Mouse (Mus musculus) embryonic facial prominence, embryonic 11.5 days (tissue): Measurements from ENCODE around the gene Tead4. TPM values are rescaled to one million over a fixed set of nuclear protein-coding genes. Genes with fewer than 3 reads are reported as not detected.

Source experiments
- ATAC-seq: fragments of 200-750 bp; cut with Nextera tagmentation; replicated peaks from 2 replicates; pipeline ENCODE4 v1.8.0; 2017; ENCODE audit warnings: low read depth; ENCODE audit not compliant: insufficient number of reproducible peaks, low FRiP score, low TSS enrichment
- DNase-seq: peaks from one replicate; pipeline ENCODE4 v3.0.0-alpha.2; 2015; ENCODE audit warnings: low spot score
- H3K27ac ChIP-seq: fragments of 300-500 bp; sonication (generic); replicated peaks from 2 replicates; pipeline ENCODE4 v1.5.1; 2014; ENCODE audit warnings: mild to moderate bottlenecking, low read depth, low read length, control low read depth
- H3K27me3 ChIP-seq: fragments of 300-500 bp; sonication (generic); 2 replicates; pipeline ENCODE4 v1.6.1; 2014; ENCODE audit warnings: mild to moderate bottlenecking, low read length, moderate library complexity, mixed read lengths; ENCODE audit not compliant: control insufficient read depth, insufficient read depth
- H3K36me3 ChIP-seq: fragments of 300-500 bp; sonication (generic); replicated peaks from 2 replicates; pipeline ENCODE4 v1.6.1; 2014; ENCODE audit warnings: low read depth, mild to moderate bottlenecking, low read length, moderate library complexity, mixed read lengths; ENCODE audit not compliant: control insufficient read depth, insufficient read depth
- H3K4me1 ChIP-seq: fragments of 300-500 bp; sonication (generic); 2 replicates; pipeline ENCODE4 v1.6.1; 2014; ENCODE audit warnings: low read length, mixed read lengths; ENCODE audit not compliant: control insufficient read depth, insufficient read depth
- H3K4me2 ChIP-seq: fragments of 300-500 bp; sonication (generic); 2 replicates; pipeline ENCODE4 v1.6.1; 2014; ENCODE audit warnings: low read depth, mild to moderate bottlenecking, control low read depth, low read length, moderate library complexity
- H3K4me3 ChIP-seq: fragments of 300-500 bp; sonication (generic); 2 replicates; pipeline ENCODE4 v1.5.1; 2014; ENCODE audit warnings: low read depth, low read length, control low read depth
- H3K9ac ChIP-seq: fragments of 300-500 bp; sonication (generic); replicated peaks from 2 replicates; pipeline ENCODE4 v1.6.1; 2014; ENCODE audit warnings: mild to moderate bottlenecking, control low read depth, low read length
- H3K9me3 ChIP-seq: fragments of 300-500 bp; sonication (generic); replicated peaks from 2 replicates; pipeline ENCODE4 v1.6.1; 2016; ENCODE audit warnings: mild to moderate bottlenecking, low read length, inconsistent platforms, mixed read lengths; ENCODE audit not compliant: control insufficient read depth
- WGBS: fragments of 180-500 bp; shearing (Covaris S2); extraction: QIAGEN DNeasy Blood & Tissue Kit; methylation state at CpG from one replicate; pipeline ENCODE4 v1.1.7; 2014; 5-methylcytosine and 5-hydroxymethylcytosine counted together
- polyA plus RNA-seq: library from polyadenylated mRNA; unstranded; fragments of >200 nt; fragmentation: Nextera tagmentation; extraction: Ambion mirVana; gene quantifications from 2 replicates; pipeline ENCODE4 v1.2.1, GENCODE M21; 2014

Tead4 gene
- polyA plus RNA-seq, 1 experiment from 2014 or later = 1.4 TPM

DNA sequence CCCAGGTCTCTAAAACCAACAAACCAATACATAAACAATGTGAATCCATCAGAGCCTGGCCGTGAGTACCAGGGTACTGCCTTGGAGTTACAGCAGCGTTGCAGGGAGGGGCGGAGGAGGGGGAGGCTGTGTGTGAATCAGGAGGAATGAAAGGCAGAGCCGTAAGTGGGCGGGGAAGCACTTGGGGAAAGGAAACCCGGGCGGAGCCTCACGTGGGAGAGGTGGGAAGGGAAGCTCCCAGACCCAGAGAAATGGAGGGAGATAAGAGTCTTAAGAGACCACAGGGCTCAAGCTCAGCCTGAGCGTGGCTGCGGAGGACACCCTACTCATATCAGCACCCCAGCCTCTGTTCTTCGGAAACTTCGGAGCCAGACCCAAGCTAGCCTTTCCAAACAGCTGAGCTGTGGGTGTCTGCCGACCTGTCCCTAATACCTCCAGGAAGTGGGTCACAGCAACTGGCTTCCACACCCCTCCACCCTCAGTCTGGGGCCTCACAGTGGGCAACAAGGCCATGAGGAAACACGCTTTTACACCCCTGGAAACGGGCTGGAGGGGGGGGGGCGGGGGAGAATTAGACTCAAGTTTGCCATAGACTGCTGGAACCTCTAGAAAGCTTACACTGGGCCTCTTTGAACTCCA lies 14.7 kb downstream of the Tead4 start:
- peak overlapping the region; percentile 46 for H3K4me2 ChIP-seq
- H3K36me3 ChIP-seq = no peaks in the 10 kb centered on the region
- 0 out of 2 replicates have a peak overlapping the region, but pooled peaks have one; percentile 17 for H3K4me3 ChIP-seq
- DNase-seq (peak; percentile 86), ATAC-seq (peak; percentile 63)
- no peaks in the 10 kb centered on the region for H3K9me3 ChIP-seq
- WGBS = 12% methylated on average over 16 of the region's 16 CpGs
- H3K4me1 ChIP-seq = peaks cover 3% of the 10 kb centered on the region; the same call in 1 of the 2 replicates
- H3K9ac ChIP-seq = peak overlapping the region; percentile 25; the same call in 1 of the 2 replicates
- H3K27ac ChIP-seq = no peak overlapping the region
- H3K27me3 ChIP-seq = no peaks in the 10 kb centered on the region

DNA sequence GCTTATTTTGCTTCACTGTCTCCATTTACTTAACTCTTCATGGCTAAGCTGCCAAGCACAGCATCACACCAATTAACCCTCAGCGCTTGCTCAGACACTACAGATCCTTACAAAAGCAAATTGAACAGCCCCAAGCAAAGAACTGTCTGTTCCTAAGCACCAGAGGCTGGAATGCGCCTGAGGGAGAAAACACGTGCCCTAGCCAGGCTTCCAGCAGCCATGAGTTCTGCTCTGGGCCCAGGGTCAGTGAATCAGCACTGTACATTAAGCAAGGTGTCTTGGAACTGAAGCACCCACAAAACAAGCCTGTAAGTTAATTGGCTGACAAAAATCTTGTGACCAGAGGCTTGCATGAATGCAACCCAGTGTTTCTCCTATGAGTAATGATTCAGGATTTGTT lies 18.5 kb downstream of the Tead4 start:
- Histone ChIP-seq H3K4me2 (no peak overlapping the region), H3K4me1 (peaks cover 3% of the 10 kb centered on the region; the same call in 1 of the 2 replicates), H3K4me3 (no peak overlapping the region), H3K27ac (no peak overlapping the region), H3K36me3 (no peaks in the 10 kb centered on the region), H3K27me3 (no peaks in the 10 kb centered on the region), H3K9me3 (no peaks in the 10 kb centered on the region), H3K9ac (no peak overlapping the region)
- ATAC-seq (no peak), DNase-seq (peak; percentile 41)
- WGBS = 11% methylated on average over 3 of the region's 3 CpGs

DNA sequence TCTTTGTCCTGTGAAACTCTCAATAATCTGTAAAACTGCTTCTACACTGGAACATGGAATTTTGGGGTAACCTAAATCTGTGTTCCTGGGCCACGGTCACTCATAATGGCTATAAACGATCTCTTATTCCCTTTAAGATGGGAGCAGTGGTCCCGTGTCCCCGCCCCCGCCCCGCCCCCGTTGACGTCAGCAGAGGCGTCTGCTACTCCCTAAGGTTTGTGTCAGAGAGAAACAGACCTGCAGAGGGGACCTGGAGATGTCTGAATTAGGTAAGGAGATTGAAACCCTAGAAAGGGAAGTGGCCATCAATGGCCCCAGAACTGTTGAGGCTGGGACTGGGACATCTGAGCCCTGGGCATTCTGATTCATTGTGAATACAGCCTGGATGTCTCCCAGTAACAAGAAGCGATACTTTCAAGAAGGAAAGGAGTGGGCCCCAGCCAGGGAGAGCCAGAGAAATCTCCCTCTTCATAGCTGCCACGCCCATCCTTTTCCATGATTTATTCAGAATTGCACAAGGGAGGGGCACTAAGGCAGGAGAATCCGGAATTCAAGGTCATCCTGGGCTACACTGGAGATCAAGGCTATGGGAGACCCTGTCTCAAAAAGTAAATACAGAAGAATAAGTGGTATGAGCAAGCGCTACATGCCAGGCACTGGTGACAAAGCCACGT lies 20.0 kb downstream of the Tead4 start:
- Histone ChIP-seq H3K27ac (no peak overlapping the region), H3K9me3 (no peaks in the 10 kb centered on the region), H3K4me2 (no peak overlapping the region), H3K4me1 (no peaks in the 10 kb centered on the region), H3K9ac (no peak overlapping the region), H3K36me3 (no peaks in the 10 kb centered on the region), H3K27me3 (no peaks in the 10 kb centered on the region), H3K4me3 (no peak overlapping the region)
- ATAC-seq (no peak), DNase-seq (no peak)
- 56% methylated on average over 14 of the region's 14 CpGs for WGBS

DNA sequence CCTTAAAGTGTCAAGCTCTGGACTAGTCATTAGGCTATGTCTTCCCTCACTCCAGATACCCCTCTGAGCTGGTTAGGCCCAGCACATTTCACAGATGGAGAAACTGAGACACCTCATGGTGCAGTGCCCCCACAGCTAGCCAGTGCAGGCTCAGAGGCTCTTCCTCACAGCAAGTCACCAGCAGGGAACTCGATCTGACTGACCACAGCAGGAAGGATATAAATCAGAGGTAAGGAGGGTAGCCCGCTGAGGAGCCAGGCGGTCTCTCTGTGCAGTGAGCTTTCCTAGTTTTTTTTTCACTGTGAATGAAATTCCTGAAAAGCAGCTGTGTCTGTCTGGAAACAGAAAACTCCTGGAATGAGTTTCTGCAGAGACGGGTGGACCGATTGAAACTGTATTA lies 21.0 kb downstream of the Tead4 start:
- Histone ChIP-seq H3K9me3 (no peaks in the 10 kb centered on the region), H3K4me2 (no peak overlapping the region), H3K4me3 (no peak overlapping the region), H3K36me3 (no peaks in the 10 kb centered on the region), H3K4me1 (no peaks in the 10 kb centered on the region), H3K27ac (no peak overlapping the region), H3K9ac (no peak overlapping the region), H3K27me3 (no peaks in the 10 kb centered on the region)
- 42% methylated on average over 5 of the region's 5 CpGs for WGBS
- DNase-seq = no peak
- ATAC-seq = no peak; the same call in 1 of the 2 replicates

DNA sequence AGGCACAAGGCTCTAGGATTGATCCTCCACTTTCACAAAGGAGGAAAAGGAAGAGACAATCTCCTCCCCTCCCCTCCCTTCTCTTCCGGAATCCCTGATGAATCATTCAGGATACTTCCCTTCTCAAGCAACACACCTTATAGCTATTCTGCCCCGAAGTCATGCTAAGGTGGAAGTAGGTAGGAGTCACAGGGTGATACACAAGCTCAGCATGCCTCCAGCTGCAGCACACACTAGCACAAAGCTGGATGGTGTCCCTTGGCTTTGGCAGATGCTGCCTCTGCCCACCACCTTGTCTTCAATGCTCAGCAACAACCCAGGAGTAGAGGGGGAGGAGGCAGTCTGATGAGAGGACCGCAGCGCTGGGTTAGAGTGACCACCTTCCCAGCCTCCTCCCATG lies 21.5 kb downstream of the Tead4 start:
- no peak overlapping the region for H3K9ac ChIP-seq
- no peak overlapping the region for H3K4me2 ChIP-seq
- ATAC-seq (no peak), DNase-seq (no peak)
- H3K27me3 ChIP-seq = no peaks in the 10 kb centered on the region
- WGBS = 81% methylated on average over 4 of the region's 4 CpGs
- H3K4me3 ChIP-seq = no peak overlapping the region
- H3K36me3 ChIP-seq = no peaks in the 10 kb centered on the region
- H3K4me1 ChIP-seq = no peaks in the 10 kb centered on the region
- H3K9me3 ChIP-seq = no peaks in the 10 kb centered on the region
- no peak overlapping the region for H3K27ac ChIP-seq

DNA sequence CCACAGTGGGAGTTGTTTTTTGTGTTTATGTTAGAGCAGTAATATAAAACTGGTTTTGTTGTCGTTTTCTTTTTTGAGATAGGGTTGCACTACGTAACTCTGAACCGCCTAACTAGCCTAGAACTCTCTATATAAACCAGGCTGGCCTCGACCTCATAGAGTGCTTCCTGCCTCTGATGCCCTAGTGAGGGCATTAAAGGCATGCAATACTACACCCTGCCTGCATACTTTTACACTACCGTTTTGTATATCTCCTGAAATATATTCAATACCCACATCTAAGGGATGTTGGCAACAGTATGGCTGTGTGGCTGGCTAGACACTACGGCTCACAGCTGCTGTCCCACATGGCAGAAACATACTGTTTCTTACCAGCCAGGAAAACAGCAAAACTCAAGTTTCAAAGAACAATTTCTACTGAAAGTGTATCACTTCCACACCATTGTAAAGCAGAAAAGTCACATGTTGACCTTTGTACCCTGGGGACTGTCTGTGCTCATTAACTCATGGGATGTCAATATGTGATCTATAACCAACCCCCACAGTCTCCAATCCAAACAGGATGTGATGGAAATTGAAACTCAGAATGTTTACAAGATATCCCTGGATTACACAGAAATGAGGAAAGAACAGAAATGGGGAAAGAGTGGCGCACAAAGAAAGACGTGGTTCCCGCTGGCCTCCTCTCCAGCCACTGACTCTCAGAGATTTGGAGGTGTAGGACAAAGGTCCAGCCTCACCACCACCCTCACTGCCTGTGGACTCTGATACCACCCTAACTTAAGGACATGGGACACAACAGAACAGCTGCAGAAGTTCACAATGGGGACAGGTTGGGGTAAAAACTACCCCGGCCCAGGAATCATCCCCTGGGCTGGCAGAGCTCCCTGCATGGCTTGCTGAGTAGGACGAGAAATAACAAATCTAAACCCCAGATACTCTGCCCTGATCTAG lies 23.2 kb downstream of the Tead4 start:
- Histone ChIP-seq H3K4me3 (no peak overlapping the region), H3K4me1 (no peaks in the 10 kb centered on the region), H3K9me3 (no peaks in the 10 kb centered on the region), H3K9ac (no peak overlapping the region), H3K27ac (no peak overlapping the region), H3K36me3 (no peaks in the 10 kb centered on the region), H3K4me2 (no peak overlapping the region), H3K27me3 (no peaks in the 10 kb centered on the region)
- no peak for DNase-seq
- 62% methylated on average over 11 of the region's 11 CpGs for WGBS
- ATAC-seq = no peak

DNA sequence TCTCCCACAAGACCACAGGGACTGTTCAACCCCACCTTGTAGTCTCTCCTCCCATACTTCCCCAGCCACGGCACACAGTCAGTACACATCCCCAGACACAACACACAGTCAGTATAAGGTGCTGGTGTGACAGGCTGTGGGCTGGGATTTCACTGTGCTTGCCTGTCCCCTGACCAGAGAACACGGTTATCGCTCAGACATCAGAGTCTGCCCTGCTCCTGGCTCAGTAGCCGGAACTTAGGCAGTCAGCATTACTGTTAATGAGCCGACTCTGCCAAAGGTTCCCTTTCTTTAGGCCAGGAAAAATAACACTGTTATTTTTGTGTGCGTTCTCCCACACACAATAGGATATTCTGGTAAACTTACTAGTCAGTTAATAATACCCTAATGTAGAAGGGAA lies 24.3 kb downstream of the Tead4 start:
- Histone ChIP-seq H3K4me3 (no peak overlapping the region), H3K27ac (no peak overlapping the region), H3K9ac (no peak overlapping the region), H3K36me3 (no peaks in the 10 kb centered on the region), H3K27me3 (no peaks in the 10 kb centered on the region), H3K9me3 (no peaks in the 10 kb centered on the region), H3K4me2 (no peak overlapping the region), H3K4me1 (no peaks in the 10 kb centered on the region)
- DNase-seq (no peak), ATAC-seq (no peak)
- 88% methylated on average over 6 of the region's 6 CpGs for WGBS
